Mouse (Mus musculus) embryo, embryonic 10 days (tissue): Measurements from ENCODE around the gene Fam193a.

ENCODE experiments used
- DNase-seq: peaks from one replicate; pipeline ENCODE4 v3.0.0-alpha.2; 2015; ENCODE audit warnings: low spot score

Gene Fam193a

GRCm38 (mm10) chr5:34461841-34462240 lies 92.1 kb downstream of the Fam193a start:
- DNase-seq: no peak

DNA sequence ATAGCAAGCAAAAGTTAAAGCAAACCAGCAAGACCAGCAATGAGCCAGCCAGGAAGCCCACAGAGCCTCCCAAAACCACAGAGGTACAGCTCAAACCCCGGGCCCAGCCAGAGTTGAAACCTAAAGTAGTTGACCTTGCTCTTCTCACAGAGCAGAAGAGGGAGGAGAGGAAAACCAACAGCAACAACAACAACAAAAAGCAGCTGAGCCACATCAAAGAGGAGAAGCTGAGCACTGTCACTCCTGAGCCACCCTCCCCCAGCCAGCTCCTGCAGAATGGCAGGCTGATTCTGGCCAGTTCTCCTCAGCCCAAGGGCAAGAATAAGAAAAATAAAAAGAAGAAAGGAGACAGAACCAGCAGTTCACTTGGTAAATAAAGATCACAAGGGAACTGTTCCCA lies 96.3 kb downstream of the Fam193a start:
- DNase-seq: no peak

GRCm38 (mm10) chr5:34466648-34467047 lies 96.9 kb downstream of the Fam193a start:
- DNase-seq: no peak

DNA sequence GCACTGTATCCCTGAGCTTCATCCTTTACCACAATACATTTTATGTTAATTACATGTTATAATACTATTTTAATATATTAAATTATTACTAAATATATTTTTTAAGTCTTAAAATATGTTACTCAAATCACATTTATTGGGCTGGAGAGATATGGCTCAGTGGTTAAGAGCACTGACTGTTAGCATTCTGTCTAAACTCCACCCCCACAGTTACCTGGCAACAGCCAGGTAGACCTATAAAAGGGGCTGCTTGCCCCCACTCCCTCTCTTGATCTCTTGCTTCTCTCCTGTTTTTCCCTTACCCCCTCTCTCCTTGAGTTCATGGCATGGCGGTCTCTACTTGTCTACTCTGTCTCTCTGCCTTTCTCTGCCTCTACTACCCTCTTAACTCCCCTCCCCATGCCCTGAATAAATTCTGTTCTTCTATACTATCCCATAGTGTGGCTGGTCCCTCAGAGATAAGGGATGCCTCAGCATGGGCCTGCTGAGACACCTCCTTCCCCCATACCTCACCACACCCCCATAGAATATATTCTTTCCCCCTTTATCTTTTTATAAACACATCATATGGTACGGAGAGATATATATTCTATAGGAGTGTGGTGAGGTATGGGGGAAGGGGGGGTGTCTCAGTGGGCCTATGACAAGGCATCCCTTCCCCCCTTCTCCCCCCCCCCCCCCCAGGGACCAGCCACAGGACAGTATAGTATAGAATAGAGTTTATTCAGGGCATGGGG lies 98.5 kb downstream of the Fam193a start:
- DNase-seq: no peak

- DNase-seq: no peak
Measured at GRCm38 (mm10) chr5:34480926-34481325, 111.2 kb downstream of the Fam193a start.

DNA sequence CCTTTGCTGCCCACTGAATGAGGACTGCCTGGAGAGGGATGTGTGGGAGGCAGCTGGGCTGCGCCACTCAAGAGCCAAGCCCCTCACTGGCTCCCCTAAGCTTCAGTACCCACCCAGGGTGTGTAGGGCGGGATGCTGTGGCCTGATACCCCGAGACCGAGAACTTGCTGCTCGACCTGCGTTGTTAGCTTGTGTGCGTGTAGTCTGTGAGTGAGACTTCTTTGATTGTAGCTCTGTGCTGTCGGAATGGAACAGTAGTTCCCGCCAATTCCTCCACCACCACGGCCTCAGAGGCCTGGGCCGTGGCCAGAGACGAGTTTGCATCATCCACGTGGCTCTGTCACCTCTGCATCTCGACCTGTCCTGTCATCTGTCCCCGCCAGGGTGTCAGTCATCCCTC lies 116.0 kb downstream of the Fam193a start:
- DNase-seq: no peak

- DNase-seq: no peak
Measured at GRCm38 (mm10) chr5:34487320-34488090, 117.8 kb downstream of the Fam193a start.

DNA sequence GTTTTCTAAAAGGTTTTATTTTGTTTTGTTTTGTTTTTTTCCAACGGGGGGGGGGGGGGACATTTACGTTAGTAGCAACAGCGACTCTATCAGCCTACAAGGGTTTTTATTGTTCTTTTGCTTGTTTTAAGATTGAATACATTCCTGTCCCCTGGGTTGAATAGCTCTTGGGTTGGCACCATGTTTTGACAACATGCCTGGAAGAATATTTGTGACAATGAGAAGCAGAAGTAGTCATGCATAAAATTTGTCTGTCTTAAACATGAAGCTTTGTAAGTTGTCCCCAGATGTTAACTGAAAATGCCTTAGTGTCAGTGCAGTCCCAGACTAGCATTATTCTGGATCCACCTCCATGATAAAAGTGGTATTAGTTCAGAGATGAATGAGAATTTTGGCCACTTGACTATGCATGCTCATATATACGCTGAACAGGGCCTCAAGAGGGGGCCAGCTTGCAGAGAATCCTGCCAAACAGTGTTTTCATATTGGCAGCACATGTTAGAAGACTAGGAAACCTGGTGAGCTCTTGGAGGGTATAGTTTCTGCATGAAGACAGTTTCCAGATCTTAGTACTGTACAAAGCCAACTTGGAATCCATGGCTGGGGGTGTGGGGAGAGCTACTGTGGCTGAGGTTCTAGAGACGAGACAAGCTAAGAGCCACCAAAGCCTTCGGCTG lies 119.1 kb downstream of the Fam193a start:
- DNase-seq: no peak

- no peak for DNase-seq
Measured at GRCm38 (mm10) chr5:34489418-34489787, 119.7 kb downstream of the Fam193a start.

DNA sequence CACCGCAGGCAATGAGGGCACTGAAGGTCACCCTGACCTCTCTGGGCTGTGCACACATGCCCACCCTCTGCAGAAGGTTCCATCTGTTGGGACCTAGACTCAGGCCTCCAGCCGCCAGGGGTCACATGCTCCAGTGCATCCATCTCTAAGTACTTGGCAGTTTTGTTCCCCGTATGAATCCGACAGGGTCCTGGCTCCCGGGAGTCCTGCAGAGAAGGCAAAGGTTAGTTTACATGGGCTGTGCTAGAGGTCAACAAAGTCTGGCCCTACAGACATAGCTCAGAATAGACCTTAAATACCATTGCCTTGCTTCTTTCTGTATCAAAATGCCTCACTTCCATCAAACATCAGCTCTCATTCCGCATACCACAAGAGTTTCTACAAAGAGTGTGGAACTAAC lies 127.0 kb downstream of the Fam193a start:
- no peak for DNase-seq

DNA sequence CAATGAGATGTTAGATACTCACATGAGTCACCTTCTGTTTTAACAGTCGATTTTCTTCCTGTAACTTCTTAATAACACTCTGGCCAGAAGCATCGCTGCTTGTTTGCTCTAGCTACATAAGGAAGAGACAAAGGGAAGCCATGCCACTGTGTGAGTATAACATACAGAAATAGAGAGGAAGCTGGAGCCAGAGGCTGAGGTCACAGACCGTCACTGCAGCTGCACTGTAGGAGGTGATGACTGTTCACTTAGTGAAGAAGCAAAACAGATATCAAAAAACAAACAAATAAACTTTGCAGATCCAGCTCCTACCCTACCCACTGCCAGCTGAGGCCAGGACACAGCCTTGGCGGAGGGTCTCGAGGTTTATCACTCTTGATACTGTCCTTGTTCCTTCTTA lies 131.2 kb downstream of the Fam193a start:
- no peak for DNase-seq

GRCm38 (mm10) chr5:34501588-34501987 lies 131.9 kb downstream of the Fam193a start:
- DNase-seq: no peak

- DNase-seq: no peak
Measured at GRCm38 (mm10) chr5:34502411-34502810, 132.7 kb downstream of the Fam193a start.

DNA sequence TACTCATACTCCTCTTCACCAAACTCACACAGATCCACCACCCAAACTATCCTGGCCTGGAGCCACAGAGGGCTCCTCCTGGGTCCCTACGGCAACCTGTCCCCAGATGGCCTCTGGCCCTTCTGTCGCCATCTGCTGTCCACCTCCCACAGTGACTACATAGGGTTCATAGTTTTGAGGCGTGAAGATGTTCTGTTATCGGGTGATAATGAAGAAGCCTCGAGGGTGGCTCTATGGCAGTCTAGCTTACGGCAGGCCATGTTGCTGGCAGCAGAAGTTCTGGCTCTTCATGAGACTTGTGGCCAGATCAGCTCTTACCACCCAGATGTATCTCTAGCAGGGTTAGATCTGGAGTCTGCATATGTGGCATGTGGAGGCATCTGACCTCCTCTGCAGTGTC lies 133.1 kb downstream of the Fam193a start:
- no peak for DNase-seq

DNA sequence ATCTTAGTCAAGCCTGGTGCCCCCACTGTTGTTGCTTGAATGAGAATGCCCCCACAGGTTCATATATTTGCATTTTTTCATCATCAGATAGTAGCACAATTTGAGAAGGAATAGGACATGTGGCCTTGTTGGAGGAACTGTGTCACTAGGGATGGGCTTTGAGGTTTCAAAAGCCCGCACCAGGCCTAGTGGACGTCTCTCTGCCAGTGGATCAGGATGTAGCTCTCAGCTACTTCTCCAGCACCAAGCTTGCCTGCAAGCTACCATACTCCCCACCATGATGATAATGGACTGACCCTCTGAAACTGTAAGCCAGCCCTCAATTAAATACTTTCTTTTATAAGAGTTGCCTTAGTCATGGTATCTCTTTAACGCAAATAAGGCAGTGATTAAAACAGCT lies 142.8 kb downstream of the Fam193a start:
- DNase-seq: no peak

GRCm38 (mm10) chr5:34513466-34514217 lies 143.9 kb downstream of the Fam193a start, which contains the start of gene Tnip2:
Tnip2 (minus strand) TSS chr5:34513991.
- peak; percentile 94 for DNase-seq

- no peak for DNase-seq
Measured at GRCm38 (mm10) chr5:34514218-34514566, 144.5 kb downstream of the Fam193a start.

- no peak for DNase-seq
Measured at GRCm38 (mm10) chr5:34515096-34515495, 145.4 kb downstream of the Fam193a start.

- peak; percentile 87 for DNase-seq
Measured at GRCm38 (mm10) chr5:34517913-34518312, 148.2 kb downstream of the Fam193a start.

DNA sequence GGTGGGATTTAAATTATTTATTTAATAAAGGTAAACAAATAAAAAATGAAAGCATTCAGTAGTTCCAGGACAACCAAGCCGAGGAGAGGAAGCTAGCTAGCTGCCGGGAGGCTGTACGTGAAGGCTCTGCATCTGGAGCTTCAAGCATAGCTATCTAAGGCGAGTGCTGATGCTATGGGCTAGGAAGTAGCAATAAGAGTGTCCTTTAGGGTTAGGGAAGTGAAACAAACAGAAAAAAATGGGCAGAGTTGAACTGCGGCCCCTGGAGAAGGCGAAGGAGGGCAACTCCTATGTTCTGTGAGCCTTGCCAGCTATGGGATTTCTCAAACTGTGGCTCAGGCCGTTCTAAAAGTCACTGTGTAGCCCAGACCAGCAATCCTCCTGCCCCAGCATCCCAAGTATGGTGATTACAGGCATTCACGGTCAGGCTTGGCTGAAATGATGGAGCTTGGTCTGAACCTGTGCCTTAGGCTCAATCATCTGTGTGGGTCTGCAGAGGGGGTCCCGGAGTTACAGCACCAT lies 149.7 kb downstream of the Fam193a start:
- DNase-seq: no peak

DNA sequence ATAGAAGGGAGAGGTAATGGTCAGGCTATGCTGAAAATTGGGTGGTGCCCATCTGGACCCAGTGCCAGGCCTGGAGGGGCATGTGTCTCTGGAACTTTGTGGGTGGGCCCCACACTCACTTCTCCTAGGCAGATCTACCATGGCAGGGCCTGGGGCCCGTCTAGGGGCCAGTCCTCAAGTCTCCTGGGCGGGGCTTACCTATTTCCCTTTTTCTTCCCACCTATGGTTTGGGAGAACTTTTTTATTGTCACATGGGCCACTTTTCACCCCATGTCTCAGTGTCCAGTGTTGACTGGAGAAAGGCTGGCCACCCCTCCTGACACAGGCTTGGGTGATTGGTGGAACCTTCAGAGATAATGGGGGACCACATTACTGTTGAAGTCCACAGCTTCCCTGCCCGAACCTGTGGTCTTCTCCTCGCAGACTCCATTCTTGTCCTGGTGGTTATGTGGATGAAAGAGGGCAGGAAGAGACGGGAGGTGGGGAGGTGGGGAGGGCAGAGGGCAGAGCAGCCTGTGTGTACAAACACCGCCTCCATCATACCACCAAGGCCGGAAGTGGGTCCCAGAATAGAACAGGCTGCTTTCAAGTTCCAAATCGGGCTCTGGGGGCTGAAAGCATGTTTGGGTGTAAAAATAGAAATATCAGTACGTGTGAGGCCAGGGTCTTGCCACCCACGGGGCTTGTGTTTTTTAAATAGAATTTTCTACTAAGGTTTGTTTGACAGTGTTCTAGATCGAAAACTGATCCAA lies 150.9 kb downstream of the Fam193a start:
- DNase-seq: no peak
